Mouse (Mus musculus): ENCODE measurements around the gene Fbf1. TPM values are rescaled to one million over a fixed set of nuclear protein-coding genes. Genes with fewer than 3 reads are reported as not detected.

Gene Fbf1
- polyA plus RNA-seq, 1 experiment from 2014 or later, result 59.0 TPM

DNA sequence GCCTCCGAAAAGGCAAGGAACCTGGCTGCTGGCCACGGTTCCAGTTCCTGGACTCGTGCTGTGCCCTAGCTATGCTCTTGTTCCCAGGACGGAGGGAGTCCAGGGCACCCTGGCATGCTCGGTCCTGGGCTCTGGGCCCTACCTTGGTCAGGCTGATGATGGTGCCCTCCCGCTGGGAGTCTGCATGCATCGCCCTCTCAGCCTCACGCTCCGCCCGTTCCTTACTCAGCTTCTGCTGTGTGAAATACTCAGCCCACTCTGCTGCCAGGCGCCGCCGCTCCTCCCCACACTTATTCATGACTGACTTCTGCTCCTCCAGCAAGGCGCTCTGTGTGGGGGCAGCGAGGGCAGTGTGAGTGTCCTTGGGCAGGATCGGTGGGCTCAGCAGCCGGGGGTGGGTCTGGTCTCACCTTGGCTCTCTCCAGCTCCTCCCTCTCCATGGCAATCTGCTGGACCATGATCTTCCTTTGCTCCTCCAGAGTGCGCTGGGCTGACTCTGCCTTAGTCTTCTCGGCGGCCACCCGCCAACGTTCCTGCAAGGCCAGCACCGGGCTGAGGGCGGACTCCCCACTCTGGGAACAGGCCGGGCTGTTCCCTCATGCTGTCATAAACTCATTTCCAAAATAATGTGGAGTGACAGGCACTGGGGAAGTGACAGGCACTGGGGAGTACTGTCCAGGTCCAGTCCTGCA lies 21.5 kb downstream of the Fbf1 start:
- peak; percentile 52 for ATAC-seq (ENCODE audit: low FRiP score, low read depth)
- no peaks in the 10 kb centered on the region for H3K9me3 ChIP-seq
- 0 out of 2 replicates have a peak, but pooled peaks cover 3% of the 10 kb centered on the region for H3K4me1 ChIP-seq (replicated peaks)
- H3K36me3 ChIP-seq, result peaks cover 88% of the 10 kb centered on the region
- H3K9ac ChIP-seq, result no peak overlapping the region
- peak overlapping the region; percentile 61 for H3K27ac ChIP-seq (replicated peaks)
- H3K4me3 ChIP-seq, result no peak overlapping the region
- H3K27me3 ChIP-seq, result no peaks in the 10 kb centered on the region
- H3K4me2 ChIP-seq, result no peak overlapping the region
- WGBS, result 68% methylated on average over 25 of the region's 25 CpGs

DNA sequence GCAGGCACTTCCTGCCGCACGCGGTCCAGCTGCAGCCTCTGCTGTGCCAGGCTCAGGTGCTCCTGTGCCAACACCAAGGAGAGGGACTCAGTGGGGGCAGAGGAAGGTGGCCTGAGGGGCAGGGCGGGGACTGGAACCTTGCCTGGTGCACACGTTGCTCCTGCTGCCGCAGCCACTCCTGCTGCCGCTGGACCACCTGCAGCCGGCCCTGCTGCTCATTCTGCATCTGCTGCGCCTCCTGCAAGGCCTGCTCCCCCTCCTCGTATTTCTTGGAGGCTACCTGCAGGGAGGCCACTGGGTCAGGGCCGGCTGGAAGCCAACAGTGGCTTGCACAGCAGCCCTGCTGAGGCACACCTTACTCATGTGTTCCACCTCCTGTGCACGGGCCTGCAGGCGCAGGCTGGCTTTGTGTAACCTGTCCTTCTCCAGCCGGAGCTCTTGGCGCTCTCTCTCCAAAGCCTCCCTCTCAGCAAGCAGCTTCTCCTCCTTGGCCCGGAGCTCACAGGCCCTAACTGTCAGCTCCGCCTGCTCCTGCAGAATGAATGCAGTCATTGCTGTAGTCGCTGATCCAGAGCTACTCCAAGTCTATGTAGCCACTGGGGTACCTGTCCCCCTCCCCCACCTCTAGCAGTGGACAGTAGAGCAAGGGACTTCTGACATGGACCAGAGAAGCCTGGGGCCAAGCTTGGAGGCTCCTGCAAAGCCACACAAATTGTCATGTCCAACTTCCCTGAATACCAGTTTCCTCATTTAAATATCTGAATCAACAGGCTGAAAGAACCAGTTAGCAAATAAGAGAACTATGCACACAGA lies 22.3 kb downstream of the Fbf1 start:
- Histone ChIP-seq H3K27me3 (no peaks in the 10 kb centered on the region), H3K4me2 (no peak overlapping the region), H3K9ac (no peak overlapping the region), H3K9me3 (no peaks in the 10 kb centered on the region), H3K4me1 (replicated peaks) (0 out of 2 replicates have a peak, but pooled peaks cover 3% of the 10 kb centered on the region), H3K27ac (replicated peaks) (peak overlapping the region; percentile 61), H3K4me3 (no peak overlapping the region), H3K36me3 (peaks cover 82% of the 10 kb centered on the region)
- WGBS, result 53% methylated on average over 18 of the region's 18 CpGs
- 0 out of 2 replicates have a peak, but pooled peaks have one; percentile 12 for ATAC-seq (ENCODE audit: low FRiP score, low read depth)

DNA sequence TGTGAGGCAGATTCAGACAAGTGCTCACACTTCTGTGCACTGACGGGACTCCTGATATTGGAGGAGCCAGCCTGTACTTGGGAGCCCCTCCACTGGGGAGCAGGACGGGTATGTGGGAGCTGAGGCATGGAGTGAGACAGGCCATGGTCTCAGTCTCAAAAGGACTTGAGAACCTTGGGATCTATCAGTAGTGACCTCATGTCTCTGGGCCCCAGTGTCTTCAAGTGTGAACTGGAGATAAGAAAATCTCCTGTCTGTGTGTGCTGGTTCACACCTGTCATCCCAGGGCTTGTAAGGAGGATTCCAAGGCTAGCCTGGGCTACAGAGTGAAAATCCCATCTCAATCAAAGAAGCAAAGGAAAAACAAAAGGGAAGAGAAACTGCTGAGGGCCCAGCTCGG lies 24.5 kb downstream of the Fbf1 start:
- Histone ChIP-seq H3K27me3 (no peaks in the 10 kb centered on the region), H3K4me2 (no peak overlapping the region), H3K36me3 (peaks cover 66% of the 10 kb centered on the region), H3K27ac (replicated peaks) (no peak overlapping the region), H3K9me3 (no peaks in the 10 kb centered on the region), H3K4me1 (replicated peaks) (peaks cover 3% of the 10 kb centered on the region; the same call in 1 of the 2 replicates), H3K9ac (no peak overlapping the region), H3K4me3 (no peak overlapping the region)
- 91% methylated on average over 3 of the region's 3 CpGs for WGBS
- ATAC-seq (ENCODE audit: low FRiP score, low read depth), result no peak

DNA sequence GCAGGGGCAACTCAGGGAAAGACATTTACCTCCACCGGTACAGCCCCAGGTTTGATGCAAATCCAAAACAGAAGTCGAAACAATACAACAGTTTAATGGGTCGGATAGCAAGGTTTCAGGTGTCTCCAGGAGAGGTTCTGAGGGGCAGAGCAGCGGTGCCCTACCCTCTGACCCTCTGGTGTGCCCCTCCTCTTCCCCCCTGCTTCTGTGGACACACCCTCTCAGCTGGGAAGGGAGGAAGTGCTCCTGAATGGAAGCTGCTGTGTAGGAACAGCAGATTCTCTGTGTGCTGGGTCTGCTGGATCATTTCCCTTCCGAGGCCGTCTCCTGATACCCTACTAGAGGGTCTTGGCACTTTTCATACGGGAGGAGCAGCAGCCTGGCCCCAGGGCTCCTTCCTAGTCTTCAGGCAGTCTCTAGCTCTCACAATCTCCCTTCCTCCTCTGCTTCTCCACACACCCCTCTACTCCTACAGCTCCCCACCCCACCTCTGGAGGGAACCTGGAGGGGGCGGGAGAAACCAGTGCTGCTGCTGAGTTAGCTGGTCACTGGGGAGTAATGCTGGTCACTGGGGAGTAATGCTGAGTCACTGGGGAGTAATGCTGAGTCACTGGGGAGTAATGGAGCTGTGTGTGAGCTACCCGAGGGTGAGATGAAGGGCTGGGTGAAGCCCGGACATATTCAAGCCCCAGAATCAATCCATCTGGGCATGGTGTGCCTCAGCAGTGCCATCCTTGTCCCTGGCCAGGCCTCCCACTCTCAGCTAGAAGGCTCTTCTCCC lies 25.6 kb downstream of the Fbf1 start:
- Histone ChIP-seq H3K9me3 (no peaks in the 10 kb centered on the region), H3K36me3 (peaks cover 55% of the 10 kb centered on the region), H3K27ac (replicated peaks) (no peak overlapping the region), H3K4me3 (no peak overlapping the region), H3K4me2 (no peak overlapping the region), H3K9ac (no peak overlapping the region), H3K27me3 (no peaks in the 10 kb centered on the region), H3K4me1 (replicated peaks) (peaks cover 11% of the 10 kb centered on the region)
- ATAC-seq (ENCODE audit: low FRiP score, low read depth), result no peak
- WGBS, result 71% methylated on average over 10 of the region's 10 CpGs

DNA sequence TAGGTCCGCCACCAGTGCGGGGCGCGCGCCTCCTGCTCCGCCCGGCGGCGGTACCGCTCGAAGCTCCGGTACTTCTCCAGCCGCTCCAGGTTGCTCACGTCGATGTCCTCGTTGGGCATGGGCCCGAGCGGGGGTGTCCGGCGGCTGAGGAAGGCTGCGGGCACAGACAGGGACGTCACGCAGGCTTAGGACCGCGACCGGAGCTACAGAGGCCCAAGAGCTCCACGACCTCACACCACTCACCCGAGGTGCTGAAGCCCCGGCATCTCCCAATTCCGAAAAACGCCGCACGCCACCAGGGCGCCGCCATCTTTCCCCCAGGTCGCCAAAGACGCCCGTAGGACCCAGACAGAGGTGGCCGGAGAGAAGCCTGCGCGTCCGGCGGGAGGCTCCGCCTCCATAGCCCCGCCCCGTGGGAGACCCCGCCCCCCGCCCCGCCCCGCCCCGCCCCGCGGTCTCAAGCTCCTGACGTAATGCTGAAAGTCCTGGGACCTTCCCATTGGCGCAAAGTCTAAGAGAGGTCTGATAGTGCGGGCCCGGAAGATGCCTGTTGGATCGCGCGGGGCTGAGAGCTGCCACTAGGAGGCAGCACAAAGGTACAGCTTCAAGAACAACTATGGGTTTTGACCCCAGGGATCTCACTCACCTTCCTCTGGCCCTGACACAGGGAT lies 29.4 kb downstream of the Fbf1 start, which contains the start of gene Mrpl38:
Gene Mrpl38, minus strand, starts transcription at position 401 of the 671 bp plus-strand sequence.
- Histone ChIP-seq H3K36me3 (peaks cover 33% of the 10 kb centered on the region), H3K4me1 (replicated peaks) (peaks cover 15% of the 10 kb centered on the region), H3K27ac (replicated peaks) (peak within 1 kb of the TSS; percentile 81), H3K9ac (peak within 1 kb of the TSS; percentile 71), H3K4me3 (peak within 1 kb of the TSS; percentile 77), H3K27me3 (no peaks in the 10 kb centered on the region), H3K9me3 (no peaks in the 10 kb centered on the region), H3K4me2 (peak within 1 kb of the TSS; percentile 72)
- 1% methylated on average over 56 of the region's 60 CpGs for WGBS
- ATAC-seq (ENCODE audit: low FRiP score, low read depth), result peak; percentile 94

DNA sequence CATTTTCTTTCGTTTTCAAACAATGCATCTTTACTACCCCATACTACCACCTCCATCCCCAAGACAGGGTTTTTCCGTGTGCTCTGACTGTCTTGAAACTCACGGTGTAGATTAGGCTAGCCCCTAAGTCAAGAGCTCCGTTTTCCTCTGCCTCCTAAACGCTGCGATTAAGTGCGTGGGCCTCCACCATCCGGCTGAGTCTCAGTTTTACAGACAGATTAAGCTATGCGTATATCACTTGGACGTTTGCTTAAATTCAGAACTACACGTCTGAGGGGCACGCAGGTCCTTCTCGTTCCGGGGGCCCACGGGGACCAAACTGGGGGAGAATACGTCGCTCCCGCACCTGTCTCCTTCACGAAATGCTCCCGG lies 29.9 kb downstream of the Fbf1 start:
- peak overlapping the region; percentile 72 for H3K4me2 ChIP-seq
- H3K4me3 ChIP-seq, result peak overlapping the region; percentile 77
- H3K4me1 ChIP-seq (replicated peaks), result peaks cover 15% of the 10 kb centered on the region
- peak overlapping the region; percentile 81 for H3K27ac ChIP-seq (replicated peaks)
- no peak for ATAC-seq (ENCODE audit: low FRiP score, low read depth)
- no peaks in the 10 kb centered on the region for H3K27me3 ChIP-seq
- no peaks in the 10 kb centered on the region for H3K9me3 ChIP-seq
- peak overlapping the region; percentile 71 for H3K9ac ChIP-seq
- peaks cover 27% of the 10 kb centered on the region for H3K36me3 ChIP-seq
- WGBS, result under 1% methylated on average over 20 of the region's 20 CpGs

DNA sequence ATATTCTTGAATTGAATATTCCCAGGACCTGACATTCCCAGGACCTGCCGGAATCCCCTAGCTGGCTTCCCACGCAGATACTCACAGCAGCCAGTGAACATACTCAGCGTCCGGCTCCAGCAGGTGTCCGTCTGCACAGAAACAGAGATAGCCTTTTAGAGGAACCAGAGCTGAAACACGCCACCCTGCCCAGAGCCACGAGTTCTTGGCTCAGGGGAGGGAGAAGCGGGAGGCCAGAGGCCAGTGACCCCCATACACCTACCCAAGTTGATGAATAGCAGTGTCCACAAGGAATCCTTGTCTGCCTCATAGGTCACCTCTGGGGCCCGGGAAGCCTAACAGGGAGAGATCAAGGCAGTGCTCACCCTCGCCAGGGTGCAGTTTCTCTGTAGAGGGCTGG lies 33.8 kb downstream of the Fbf1 start:
- Histone ChIP-seq H3K36me3 (peaks cover 16% of the 10 kb centered on the region; the same call in 1 of the 2 replicates), H3K27me3 (no peaks in the 10 kb centered on the region), H3K4me1 (replicated peaks) (peaks cover 43% of the 10 kb centered on the region), H3K9ac (no peak overlapping the region), H3K4me3 (no peak overlapping the region), H3K4me2 (no peak overlapping the region), H3K27ac (replicated peaks) (no peak overlapping the region), H3K9me3 (no peaks in the 10 kb centered on the region)
- 92% methylated on average over 10 of the region's 10 CpGs for WGBS
- no peak for ATAC-seq (ENCODE audit: low FRiP score, low read depth)

DNA sequence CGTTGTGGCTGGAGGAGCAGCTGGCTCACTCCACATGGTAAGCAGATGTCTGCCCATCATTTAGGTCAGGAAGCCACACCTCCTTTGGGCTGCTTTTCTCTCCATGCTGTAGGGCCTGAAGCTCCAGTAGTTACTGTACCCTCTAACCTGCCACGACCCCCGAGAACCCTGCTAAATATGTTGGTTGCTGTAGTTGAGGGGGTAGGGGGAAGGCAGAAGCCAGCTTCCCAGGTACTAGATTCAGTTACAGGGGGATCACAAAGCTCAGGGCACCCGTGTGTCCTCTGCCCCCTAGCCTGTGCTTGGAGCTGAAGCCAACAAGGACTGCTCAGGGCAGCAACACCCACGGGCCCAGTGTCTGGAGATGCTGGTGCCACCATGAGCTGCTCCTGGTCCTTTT lies 34.5 kb downstream of the Fbf1 start:
- Histone ChIP-seq H3K27me3 (no peaks in the 10 kb centered on the region), H3K9ac (no peak overlapping the region), H3K9me3 (no peaks in the 10 kb centered on the region), H3K4me3 (no peak overlapping the region), H3K4me2 (no peak overlapping the region), H3K36me3 (peaks cover 16% of the 10 kb centered on the region; the same call in 1 of the 2 replicates), H3K4me1 (replicated peaks) (peaks cover 44% of the 10 kb centered on the region), H3K27ac (replicated peaks) (no peak overlapping the region)
- ATAC-seq (ENCODE audit: low FRiP score, low read depth), result no peak
- WGBS, result 74% methylated on average over 5 of the region's 5 CpGs

DNA sequence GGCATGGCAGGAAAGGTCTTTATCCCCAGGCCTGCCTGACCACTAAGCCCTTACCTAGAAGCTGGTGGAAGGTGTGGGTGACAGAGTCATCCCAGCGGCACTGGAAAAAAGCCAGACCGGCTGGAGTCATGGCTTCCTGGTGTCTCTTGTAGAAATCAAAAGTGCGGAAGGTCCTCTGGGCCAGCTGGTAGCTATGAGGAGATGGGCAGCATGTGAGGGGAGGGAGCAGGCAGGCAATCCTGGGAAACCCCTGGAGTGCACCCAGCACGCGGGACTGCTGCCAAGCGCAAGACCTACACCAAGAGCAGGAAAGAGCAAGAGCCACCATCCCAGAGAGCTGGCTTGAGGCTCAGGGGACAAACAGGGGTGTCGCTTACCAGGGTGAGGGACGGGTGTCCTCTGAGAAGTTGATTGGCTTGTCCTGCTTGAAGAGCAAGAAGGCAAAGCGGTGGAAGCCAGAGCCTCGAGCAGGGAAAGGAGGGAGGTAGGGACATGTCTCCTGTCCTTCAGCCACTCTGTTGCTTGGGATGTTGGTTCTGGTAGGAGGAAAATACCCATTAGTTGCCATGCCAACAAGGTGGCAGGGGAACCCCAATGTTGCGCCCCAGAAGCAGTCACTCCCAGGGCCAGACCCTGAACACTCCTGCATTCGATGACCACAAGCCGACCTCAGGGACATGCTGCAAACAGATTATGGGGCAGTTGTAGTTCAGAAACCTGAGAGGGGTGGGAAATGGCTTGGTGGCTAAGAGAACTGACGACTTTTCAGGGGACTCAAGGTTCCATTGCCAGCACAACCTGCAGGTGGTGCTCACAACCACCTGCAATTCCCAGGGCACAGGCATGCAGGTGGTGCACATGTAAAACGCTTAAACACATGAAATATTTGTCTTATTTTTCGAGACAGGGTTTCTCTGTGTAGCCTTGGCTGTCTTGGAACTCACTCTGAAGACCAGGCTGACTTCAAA lies 35.3 kb downstream of the Fbf1 start:
- Histone ChIP-seq H3K4me1 (replicated peaks) (peaks cover 43% of the 10 kb centered on the region), H3K27me3 (no peaks in the 10 kb centered on the region), H3K36me3 (peaks cover 16% of the 10 kb centered on the region; the same call in 1 of the 2 replicates), H3K4me2 (no peak overlapping the region), H3K4me3 (no peak overlapping the region), H3K9ac (no peak overlapping the region), H3K9me3 (no peaks in the 10 kb centered on the region), H3K27ac (replicated peaks) (no peak overlapping the region)
- no peak for ATAC-seq (ENCODE audit: low FRiP score, low read depth)
- WGBS, result 85% methylated on average over 16 of the region's 16 CpGs

DNA sequence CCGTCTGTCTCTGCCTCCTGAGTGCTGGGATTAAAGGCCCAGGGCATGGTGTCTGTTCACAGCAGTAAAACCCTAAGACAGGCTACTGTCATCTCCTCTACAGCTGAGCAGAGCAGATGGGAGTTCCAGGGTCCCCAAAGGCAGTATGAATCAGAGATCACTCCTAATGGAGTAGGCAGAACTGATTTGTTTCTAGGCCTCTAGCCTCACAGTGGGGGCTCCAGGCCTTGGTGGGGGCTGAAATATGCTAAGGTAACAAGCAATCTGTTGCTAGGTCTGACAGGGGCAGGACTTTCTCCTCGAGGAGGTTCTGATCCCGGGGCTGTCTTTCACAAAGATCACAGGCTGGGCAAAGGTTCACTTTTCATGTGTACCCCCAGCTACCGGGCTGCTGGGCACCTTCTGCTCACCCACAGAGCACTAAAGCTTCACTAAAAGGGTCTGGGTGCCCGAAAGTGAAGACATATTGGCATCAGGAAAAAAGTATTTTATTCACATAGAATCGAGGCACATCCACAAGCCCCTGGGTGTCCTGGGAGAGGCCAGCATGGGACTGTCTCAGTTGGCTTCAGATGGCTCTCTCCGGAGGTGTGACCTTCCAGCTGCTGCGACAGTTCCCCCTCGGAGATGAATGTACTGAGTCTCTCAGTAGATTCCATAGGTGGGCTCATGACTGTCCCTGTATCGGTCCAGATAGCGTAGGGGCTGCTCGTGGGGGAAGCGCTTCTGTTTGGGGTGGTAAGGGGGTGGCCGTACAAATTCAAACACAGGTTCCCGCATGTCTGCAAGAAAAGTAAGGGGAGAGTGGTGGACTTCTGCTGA lies 36.4 kb downstream of the Fbf1 start:
- Histone ChIP-seq H3K36me3 (peaks cover 16% of the 10 kb centered on the region; the same call in 1 of the 2 replicates), H3K27me3 (no peaks in the 10 kb centered on the region), H3K4me3 (peak overlapping the region; percentile 62), H3K4me2 (peak overlapping the region; percentile 87), H3K4me1 (replicated peaks) (peaks cover 42% of the 10 kb centered on the region), H3K9me3 (no peaks in the 10 kb centered on the region), H3K27ac (replicated peaks) (peak overlapping the region; percentile 94), H3K9ac (peak overlapping the region; percentile 85; the same call in 1 of the 2 replicates)
- no peak for ATAC-seq (ENCODE audit: low FRiP score, low read depth)
- 83% methylated on average over 15 of the region's 15 CpGs for WGBS

Measured in hindbrain, embryonic 15.5 days (tissue).